Mouse (Mus musculus) adrenal gland, postnatal 10 days (tissue): ENCODE measurements at regions not wholly inside any gene's neighbourhood (a gene's known extent, or its start where the extent isn't known, plus 50 kb on each side); places are given as distances from the start of the nearest gene placed in this dataset.
A peak's percentile ranks its signal among the peaks of the same experiment; 100 is the strongest.
"Not testable (repeated sequence)": the region's sequence is repeated elsewhere in the genome, so short reads cannot be mapped to it uniquely, and the experiment has no call there.

ENCODE experiments used
- DNase-seq: peaks from one replicate; pipeline ENCODE4 v3.0.0; 2021; ENCODE audit warnings: mixed read lengths

- DNase-seq = no peak
These were observed 53.3 kb upstream of the Creb5 start for GRCm38 (mm10) chr6:53233777-53234176.

GRCm38 (mm10) chr6:53232616-53233015 is 54.5 kb upstream of the Creb5 start:
- no peak for DNase-seq

DNA sequence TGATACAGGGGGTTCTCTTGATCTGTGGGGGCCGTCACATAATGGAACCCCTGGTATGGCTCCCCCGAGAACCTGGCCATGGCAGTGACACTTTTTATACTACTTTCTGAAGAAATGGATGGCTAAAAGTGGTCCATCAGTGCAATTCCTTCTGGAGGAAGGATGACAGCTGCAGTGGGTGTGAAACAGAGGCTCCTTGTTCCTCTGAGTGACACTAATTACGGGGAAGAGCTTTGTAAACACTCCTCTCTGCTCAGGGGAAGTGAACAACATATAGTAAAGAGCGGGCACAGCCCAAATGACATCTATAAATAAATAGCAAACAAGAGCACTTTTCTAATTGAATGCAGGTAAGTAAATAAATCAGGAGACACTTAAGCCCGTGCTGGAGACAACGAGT is 57.7 kb upstream of the Creb5 start:
- DNase-seq = no peak

- no peak for DNase-seq
These were observed 65.0 kb upstream of the Creb5 start for GRCm38 (mm10) chr6:53222104-53222503.

GRCm38 (mm10) chr6:53221668-53222005 is 65.4 kb upstream of the Creb5 start:
- no peak for DNase-seq

- DNase-seq = peak; percentile 62
These were observed 66.0 kb upstream of the Creb5 start for GRCm38 (mm10) chr6:53220784-53221667.

DNA sequence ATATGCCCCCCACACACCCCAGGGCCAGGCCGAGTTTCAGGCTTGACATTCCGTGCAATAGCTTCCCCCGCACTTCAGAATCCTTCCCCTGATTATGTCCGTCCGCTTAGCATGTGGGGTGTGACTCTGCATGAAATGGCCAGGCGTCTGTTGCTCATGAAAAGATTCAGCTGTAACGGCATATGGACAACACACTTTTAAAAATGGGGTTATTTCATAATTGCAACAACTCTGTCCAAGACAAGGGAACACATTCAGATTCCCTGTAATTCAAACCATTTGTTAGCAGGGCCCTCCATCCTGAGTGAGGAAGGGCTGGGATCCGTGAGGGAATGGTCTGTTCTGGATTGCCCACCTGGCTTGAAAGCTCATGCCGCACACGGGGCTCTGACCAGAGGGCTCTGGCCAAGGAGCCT is 68.2 kb upstream of the Creb5 start:
- DNase-seq = no peak

- DNase-seq = peak; percentile 77
These were observed 69.6 kb upstream of the Creb5 start for GRCm38 (mm10) chr6:53217234-53218015.

DNA sequence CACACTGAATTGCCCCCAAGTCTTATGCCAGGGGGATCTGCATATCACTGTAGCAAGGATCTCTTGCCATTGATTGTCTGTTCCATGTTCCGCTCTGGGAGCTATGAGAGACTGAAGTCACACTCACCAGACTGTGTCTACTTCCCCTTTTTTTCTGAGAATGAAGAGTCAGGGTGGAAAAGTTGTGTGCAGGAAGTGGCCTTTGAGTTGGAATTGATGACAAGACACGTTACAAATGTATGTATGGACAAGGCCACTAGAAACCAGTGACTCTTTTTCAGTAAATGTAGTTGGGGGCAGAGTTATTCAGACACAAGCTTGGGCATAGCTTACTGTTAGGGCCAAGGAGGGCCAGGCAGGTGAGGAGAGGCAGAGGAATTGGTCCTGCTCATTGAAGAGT is 70.4 kb upstream of the Creb5 start:
- DNase-seq = no peak

- DNase-seq = peak; percentile 75
These were observed 75.7 kb upstream of the Creb5 start for GRCm38 (mm10) chr6:53211420-53211819.

GRCm38 (mm10) chr6:53209398-53209797 is 77.7 kb upstream of the Creb5 start:
- DNase-seq = no peak

DNA sequence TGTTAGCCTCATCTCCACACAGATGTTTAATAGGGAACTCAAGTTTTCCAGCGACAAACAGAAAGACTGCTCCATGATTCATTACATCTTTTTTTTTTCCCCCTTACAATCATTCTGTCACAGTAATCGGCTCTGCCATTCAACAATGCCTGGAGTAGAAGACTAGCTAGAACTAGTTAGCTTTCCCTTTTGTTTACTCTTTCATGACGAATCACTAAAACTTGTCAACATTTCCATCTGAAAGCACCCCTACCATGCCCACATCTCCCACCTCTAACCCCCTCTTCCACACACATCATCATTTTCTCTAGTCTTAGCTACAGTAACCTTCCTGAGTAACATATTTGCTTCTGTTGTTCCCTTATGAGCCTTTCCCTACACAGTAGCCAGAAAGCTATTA is 78.6 kb upstream of the Creb5 start:
- DNase-seq = no peak

GRCm38 (mm10) chr6:53207781-53208180 is 79.3 kb upstream of the Creb5 start:
- no peak for DNase-seq

GRCm38 (mm10) chr6:53207361-53207760 is 79.7 kb upstream of the Creb5 start:
- no peak for DNase-seq

DNA sequence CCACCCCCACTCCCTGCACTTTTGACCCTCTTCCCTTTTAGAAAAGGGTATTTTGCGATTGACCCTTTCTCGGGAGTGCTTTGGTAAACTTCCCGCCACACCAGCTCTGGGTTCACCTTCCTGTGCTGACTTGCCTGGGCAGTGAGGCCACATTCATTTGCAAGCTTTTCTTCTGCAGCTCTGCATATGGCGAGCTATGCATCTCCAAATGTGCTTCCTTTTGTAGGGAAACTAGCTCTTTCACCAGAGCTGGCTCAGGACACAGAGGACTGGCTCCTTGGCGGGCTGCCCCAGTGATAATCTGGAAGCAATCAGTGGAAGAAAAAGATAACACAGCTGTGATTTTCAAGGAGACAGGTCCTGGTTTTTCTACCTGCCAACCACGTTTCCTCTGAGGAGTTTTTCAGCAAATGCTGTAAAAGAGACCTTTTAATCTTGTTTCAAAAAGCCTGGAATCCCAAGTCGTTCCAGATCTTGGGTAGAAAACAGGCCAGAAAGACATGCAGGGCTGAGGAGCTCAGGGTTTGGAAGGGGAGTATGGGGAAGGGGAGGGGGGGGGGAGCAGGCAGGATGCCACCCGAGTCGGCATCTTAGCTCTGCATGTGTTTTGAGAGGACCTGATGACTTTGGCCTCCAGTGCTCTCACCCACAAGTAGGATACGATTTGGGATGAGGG is 85.7 kb upstream of the Creb5 start:
- DNase-seq = peak; percentile 18

DNA sequence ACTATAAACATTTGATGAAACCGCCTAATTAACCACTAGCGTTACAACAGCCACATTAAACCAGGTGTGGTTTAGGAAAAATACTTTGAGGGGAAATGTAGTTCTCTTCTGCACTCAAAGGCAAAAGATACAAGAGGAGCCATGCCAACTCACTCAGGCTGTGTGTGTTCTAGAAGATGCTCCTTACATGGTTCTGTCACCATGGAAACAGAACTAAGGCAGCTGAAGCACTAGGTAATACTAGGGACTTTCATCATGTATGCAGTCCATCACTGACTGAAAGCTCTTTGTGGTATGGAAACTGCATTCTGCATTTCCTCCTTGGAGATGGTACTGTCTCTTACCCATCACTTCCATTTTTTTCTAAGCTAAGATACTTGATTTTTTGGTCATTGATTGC is 87.6 kb upstream of the Creb5 start:
- no peak for DNase-seq

DNA sequence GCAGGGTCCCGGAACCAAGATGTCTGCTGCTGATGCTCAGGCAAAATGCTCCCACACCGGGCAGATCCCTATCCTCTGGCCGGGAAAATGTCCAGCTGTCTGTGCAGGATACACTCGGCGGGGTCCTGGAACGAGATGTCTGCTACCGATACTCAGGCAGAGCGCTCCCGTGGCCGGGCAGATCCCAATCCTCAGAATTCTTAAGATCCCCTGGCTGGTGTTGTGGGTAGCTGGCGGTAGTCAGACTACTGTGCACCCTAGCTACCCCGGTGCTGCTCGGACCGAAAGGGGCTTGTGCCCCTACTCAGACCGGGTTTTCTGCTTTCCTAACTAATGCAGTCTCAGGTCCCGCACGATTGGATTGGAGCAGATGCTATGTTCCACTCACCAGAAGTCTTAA is 104.9 kb upstream of the Creb5 start:
- DNase-seq = not testable (repeated sequence)

- peak; percentile 40 for DNase-seq
These were observed 96.0 kb upstream of the Jazf1 start for GRCm38 (mm10) chr6:53164423-53164841.

GRCm38 (mm10) chr6:53163091-53163490 is 94.7 kb upstream of the Jazf1 start:
- no peak for DNase-seq

DNA sequence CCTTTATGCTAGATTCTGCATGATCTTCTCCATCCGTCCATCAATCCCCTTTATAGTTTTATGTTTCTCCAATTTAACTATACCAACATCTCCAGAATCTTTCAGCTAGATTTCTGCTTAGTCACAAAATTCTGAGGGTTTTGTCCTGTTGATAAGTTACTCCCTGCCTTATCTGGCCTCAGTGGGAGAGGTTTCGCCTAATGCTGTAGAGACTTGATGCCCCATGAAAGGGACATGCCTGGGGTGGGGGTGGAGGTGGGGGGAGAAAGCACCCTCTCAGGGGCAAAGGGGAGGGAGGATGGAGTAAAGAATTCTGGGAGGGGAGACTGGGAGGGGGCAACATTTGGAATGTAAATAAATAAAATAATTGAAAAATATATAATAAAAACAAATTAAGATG is 93.2 kb upstream of the Jazf1 start:
- DNase-seq = no peak

- peak; percentile 25 for DNase-seq
These were observed 86.2 kb upstream of the Jazf1 start for GRCm38 (mm10) chr6:53154621-53155020.

GRCm38 (mm10) chr6:53147478-53147877 is 79.0 kb upstream of the Jazf1 start:
- no peak for DNase-seq
